Mouse (Mus musculus): ENCODE data around the gene Tbl2.

- TF ChIP-seq POLR2A (IDR thresholded peaks at IDR 0.05; ENCODE audit: low read depth, low read length) (no peak), CTCF (IDR thresholded peaks at IDR 0.05; ENCODE audit: borderline replicate concordance, insufficient read depth, low read length) (no peak)
Measured at GRCm38 (mm10) chr5:135167469-135167868, 18.0 kb downstream of the Tbl2 start.

Data from embryonic fibroblast, embryonic 13.5 days (primary cell).